Mouse (Mus musculus) left cerebral cortex, postnatal 10 days (tissue): ENCODE results near the gene Tbcd. TPM values are rescaled to one million over a fixed set of nuclear protein-coding genes. Genes with fewer than 3 reads are reported as not detected.
A peak's percentile ranks its signal among the peaks of the same experiment; 100 is the strongest.
"Not testable (repeated sequence)": the region's sequence is repeated elsewhere in the genome, so short reads cannot be mapped to it uniquely, and the experiment has no call there.

Source experiments
- DNase-seq, 2 experiments: peaks; one replicate each; pipeline ENCODE4 v3.0.0; 2021 to 2022; ENCODE audit warnings: low spot score in 2 of 2, mixed read lengths in 1 of 2; ENCODE audit errors: extremely low spot score in 1 of 2
- intact Hi-C: fragments of 180-260 bp; cut with DNase I; formaldehyde crosslinking; loops from one replicate; pipeline ENCODE4 v1.15.1; 2025
- total RNA-seq, 2 experiments: library from RNA; stranded (reverse); gene quantifications; 2 replicates each; pipeline ENCODE4 v1.2.3; 2021

Gene Tbcd
- total RNA-seq, 2 experiments from 2014 or later: 57.4 to 57.9 TPM

- intact Hi-C loops: no loop called here
- DNase-seq: no peak
Measured at GRCm38 (mm10) chr11:121636646-121637045, 184.9 kb downstream of the Tbcd start.

- peak in 1 of 2 experiments; percentile 40 for DNase-seq
- intact Hi-C loops: no loop called here
Measured at GRCm38 (mm10) chr11:121641501-121642145, 189.9 kb downstream of the Tbcd start.

GRCm38 (mm10) chr11:121645394-121645793, 193.6 kb downstream of the Tbcd start:
- intact Hi-C loops: no loop called here
- DNase-seq: no peak

- intact Hi-C loops: no loop called here
- DNase-seq: no peak
Measured at GRCm38 (mm10) chr11:121647321-121647720, 195.6 kb downstream of the Tbcd start.

GRCm38 (mm10) chr11:121648166-121648565, 196.4 kb downstream of the Tbcd start:
- DNase-seq: no peak
- intact Hi-C loops: no loop called here

GRCm38 (mm10) chr11:121649900-121650299, 198.2 kb downstream of the Tbcd start:
- intact Hi-C loops: no loop called here
- DNase-seq: peak in 1 of 2 experiments; percentile 29

- intact Hi-C loops: no loop called here
Measured at GRCm38 (mm10) chr11:121650668-121651067, 198.9 kb downstream of the Tbcd start.

GRCm38 (mm10) chr11:121651556-121651955, 199.8 kb downstream of the Tbcd start:
- DNase-seq: no peak
- intact Hi-C loops: no loop called here

More at GRCm38 (mm10) chr11:121650668-121651067, 198.9 kb downstream of the Tbcd start:
- no peak for DNase-seq

- no peak for DNase-seq
- intact Hi-C loops: no loop called here
Measured at GRCm38 (mm10) chr11:121651983-121652382, 200.2 kb downstream of the Tbcd start.

- peak in 1 of 2 experiments; percentile 81 for DNase-seq
- intact Hi-C loops: no loop called here
Measured at GRCm38 (mm10) chr11:121652547-121653305, 201.0 kb downstream of the Tbcd start.

- intact Hi-C loops: no loop called here
- no peak for DNase-seq
Measured at GRCm38 (mm10) chr11:121653631-121654030, 201.9 kb downstream of the Tbcd start.

GRCm38 (mm10) chr11:121654406-121654945, 202.7 kb downstream of the Tbcd start:
- no peak for DNase-seq
- intact Hi-C loops: no loop called here

- DNase-seq: no peak
- intact Hi-C loops: no loop called here
Measured at GRCm38 (mm10) chr11:121655166-121655806, 203.5 kb downstream of the Tbcd start.

GRCm38 (mm10) chr11:121655807-121656511, 204.2 kb downstream of the Tbcd start:
- no peak for DNase-seq
- intact Hi-C loops: no loop called here

GRCm38 (mm10) chr11:121658151-121658550, 206.4 kb downstream of the Tbcd start:
- DNase-seq: no peak
- intact Hi-C loops: no loop called here

- intact Hi-C loops: not testable (repeated sequence)
Measured at GRCm38 (mm10) chr11:121660604-121661003, 208.9 kb downstream of the Tbcd start.

GRCm38 (mm10) chr11:121661116-121661515, 209.4 kb downstream of the Tbcd start:
- intact Hi-C loops: no loop called here
- DNase-seq: no peak

More at GRCm38 (mm10) chr11:121660604-121661003, 208.9 kb downstream of the Tbcd start:
- DNase-seq: not testable (repeated sequence)
